Mouse (Mus musculus) layer of hippocampus, postnatal 36 days (tissue): Measurements from ENCODE around the gene Asic4. TPM values are rescaled to one million over a fixed set of nuclear protein-coding genes. Genes with fewer than 3 reads are reported as not detected.

Source experiments
- DNase-seq, 2 experiments: peaks; one replicate each; pipeline ENCODE4 v3.0.0; 2022
- total RNA-seq, 2 experiments: library from RNA; stranded (reverse); gene quantifications; 2 replicates each; pipeline ENCODE4 v1.2.3; 2021

The Asic4 gene
- total RNA-seq, 2 experiments from 2014 or later, result 6.5 to 7.4 TPM

GRCm38 (mm10) chr1:75443247-75444024 lies 6.8 kb upstream of the Asic4 start:
- DNase-seq, result no peak

GRCm38 (mm10) chr1:75444208-75444607 lies 6.0 kb upstream of the Asic4 start:
- DNase-seq, result no peak

DNA sequence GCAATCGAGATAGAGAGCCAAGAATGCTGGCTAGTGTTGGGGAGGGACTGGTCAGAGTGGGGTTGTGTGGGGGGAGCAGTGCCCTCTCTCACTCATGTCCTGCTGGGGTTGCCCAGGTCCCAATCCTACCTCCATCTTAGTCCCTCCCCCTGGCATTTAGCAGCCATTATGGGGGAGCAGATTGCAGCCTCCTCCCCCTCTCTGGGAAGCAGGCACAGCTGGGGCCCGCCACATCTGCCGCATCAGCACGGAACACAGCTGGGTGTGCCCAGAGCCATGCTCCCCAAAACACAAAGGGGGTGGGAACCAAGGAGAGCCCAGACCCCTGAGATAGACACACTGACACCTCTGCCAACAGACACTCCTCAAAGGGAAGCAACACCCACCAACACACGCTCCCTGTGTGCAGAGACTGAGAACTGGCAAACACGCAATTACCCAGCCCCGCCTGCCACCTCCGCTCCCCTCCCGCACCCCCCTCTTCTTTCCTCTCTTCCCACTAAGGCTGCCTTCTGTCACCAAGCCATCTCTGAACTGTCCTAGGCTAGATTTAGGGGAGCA lies 5.0 kb upstream of the Asic4 start:
- peak; percentile 66 to 68 for DNase-seq

GRCm38 (mm10) chr1:75445751-75446611 lies 4.3 kb upstream of the Asic4 start:
- peak; percentile 72 to 74 for DNase-seq

DNA sequence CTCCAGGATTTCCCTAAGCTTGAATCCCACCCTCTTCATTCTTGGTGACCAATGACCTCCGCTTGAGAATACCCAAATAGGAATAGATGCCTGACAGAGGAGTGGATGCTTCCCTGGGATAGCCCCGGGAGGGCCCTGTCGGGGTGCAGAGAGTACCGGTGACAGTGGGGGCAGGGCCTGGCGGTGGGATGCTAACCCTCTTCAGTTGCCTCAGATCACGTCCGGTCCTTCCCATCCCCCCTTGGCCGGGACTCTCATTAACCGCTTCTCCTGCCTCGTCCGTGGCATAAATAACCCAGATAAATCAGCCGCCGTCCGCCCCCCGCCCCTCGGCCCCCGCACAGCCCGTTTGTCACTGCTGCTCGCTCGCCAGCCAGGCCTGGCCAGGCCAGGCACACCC lies 3.6 kb upstream of the Asic4 start:
- no peak for DNase-seq

- DNase-seq, result no peak
Observed at GRCm38 (mm10) chr1:75447265-75448051, 2.8 kb upstream of the Asic4 start.

- DNase-seq, result no peak
Observed at GRCm38 (mm10) chr1:75448052-75448431, 2.2 kb upstream of the Asic4 start.

DNA sequence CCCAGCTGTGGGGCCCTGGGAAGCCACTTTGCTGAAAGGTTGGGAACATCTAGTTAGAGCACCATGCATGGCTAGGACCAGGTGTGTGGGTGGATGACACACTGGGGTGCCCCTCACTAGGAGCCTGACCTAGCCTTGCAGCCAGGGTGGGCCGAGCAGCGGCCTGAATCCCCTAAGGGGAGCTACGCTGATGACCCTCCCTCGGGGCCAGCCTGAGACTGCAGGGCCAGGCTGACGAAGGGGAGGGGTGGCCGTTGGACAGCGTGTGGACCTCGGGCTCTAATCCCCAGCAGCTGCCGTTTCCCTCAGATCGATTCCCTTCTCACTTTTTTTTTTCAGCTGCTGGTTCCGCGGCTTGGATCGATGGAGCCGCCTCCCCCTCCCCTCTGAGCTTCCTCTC lies 1.3 kb upstream of the Asic4 start:
- no peak for DNase-seq

DNA sequence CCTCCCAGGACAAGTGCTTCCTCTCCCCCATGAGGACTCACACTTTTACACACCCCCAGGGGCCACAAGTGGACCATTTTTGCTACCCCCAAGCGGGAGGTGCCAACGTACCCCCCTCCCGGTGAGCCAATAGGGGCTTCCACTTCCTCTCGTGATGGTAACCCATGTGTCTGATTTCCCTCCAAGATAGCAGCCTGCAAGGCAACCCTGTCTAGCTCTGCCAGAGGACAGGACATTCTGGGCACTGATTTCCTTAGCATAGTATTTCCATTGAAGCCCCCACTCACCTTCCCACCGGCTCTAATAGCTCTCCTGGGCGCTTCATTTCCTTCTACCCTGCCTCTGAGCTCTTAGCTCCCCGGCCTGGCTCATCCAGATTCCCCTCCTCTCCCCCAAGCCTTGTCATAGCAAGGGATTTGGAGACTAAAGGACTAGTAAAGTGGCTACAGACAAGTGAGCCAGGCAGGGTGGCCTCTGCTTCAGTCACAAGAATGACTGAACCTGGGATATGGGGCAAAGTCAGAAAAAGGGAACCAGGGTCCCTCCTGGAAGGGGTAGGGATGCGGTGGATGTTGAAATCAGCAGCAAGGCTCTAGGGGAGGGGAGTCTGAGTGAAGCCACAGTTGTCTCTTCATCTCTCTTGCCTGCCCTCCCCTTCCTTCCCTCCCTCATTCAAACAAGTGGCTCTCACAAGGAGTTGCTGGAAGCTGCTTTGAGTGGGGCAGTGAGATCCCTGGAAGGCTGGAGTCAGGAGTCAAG lies 680 bp upstream of the Asic4 start:
- DNase-seq, result no peak

GRCm38 (mm10) chr1:75451900-75452299 lies 1.7 kb downstream of the Asic4 start:
- DNase-seq, result no peak

- DNase-seq, result no peak
Observed at GRCm38 (mm10) chr1:75455433-75455832, 5.2 kb downstream of the Asic4 start.

- DNase-seq, result no peak
Observed at GRCm38 (mm10) chr1:75455948-75456347, 5.7 kb downstream of the Asic4 start.

DNA sequence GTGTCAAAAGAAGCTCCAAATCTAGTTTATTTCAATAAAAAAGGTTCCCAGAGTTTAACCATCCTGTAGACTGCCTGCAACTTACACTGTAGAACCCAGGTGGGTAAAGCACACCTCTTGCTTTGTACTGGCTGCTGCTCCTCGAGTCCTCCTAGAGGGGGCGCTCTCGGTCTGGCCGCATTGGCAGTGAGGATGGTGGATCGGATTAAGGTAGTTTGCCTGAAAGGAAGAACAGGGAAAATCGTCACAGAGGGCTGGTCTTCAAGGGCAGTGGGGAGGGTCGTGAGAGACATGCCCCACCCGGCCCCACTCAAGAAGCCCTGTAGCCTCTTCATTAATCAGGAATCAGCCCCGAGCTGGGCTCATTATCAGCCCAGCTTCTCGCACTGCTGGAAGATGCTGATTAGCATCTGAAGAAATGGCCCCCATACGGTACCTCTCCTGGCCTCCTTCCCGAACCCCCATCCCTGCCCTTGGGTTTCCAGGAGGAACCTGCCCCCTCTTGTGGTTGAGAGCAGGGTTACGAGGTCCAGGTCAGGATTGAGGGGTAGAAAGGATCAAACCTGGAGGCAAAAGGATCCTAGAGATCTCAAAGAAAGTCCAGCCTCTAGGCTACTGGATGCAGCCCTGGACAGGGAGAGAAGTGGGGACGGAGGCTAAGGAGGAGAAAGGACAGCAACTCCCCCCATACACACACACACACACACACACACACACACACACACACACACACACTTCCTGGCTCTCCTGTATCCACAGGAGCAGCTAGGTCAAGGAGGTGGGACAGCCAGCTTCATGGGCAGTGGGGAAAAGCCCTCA lies 6.7 kb downstream of the Asic4 start:
- DNase-seq, result no peak

GRCm38 (mm10) chr1:75457710-75458024 lies 7.4 kb downstream of the Asic4 start:
- DNase-seq, result no peak

- peak in 1 of 2 experiments; percentile 59 for DNase-seq
Observed at GRCm38 (mm10) chr1:75458025-75458788, 8.0 kb downstream of the Asic4 start.

- DNase-seq, result peak in 1 of 2 experiments; percentile 46
Observed at GRCm38 (mm10) chr1:75458789-75459684, 8.8 kb downstream of the Asic4 start.

DNA sequence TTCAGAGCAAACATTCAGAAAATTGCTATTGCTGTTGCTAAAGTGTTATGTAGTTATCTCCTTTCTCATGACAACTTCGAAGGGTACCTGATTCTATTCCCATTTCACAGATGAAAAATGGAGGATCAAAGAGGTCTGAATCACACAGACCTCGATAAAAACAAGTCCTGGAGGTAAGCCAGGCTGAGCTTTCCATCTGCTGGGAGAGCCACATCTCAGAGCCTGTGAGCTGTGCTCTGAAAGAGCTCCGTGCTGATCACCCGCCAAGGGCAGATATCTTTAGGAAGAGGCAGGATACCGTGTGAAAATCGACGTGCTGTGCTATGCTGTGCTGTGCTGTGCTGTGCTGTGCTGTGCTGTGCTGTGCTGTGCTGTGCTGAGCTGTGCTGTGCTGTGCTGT lies 10.1 kb downstream of the Asic4 start:
- no peak for DNase-seq

DNA sequence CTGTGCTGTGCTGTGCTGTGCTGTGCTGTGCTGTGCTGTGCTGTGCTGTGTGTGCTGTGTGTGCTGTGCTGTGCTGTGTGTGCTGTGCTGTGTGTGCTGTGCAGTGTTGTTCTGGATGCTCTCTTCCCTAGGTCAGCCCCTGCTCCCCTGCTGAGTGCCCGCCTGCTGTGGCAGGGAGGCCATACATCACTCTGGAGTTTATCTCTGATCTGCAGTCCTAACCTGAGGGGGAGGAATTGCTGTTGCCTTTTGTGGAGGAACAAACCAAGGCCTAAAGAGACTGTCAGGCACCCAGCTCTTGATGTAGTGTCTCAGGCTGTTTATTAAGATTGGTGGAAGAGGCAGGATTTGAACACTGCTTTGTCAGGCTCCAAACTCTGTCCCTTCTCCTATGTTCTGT lies 12.4 kb downstream of the Asic4 start:
- no peak for DNase-seq

DNA sequence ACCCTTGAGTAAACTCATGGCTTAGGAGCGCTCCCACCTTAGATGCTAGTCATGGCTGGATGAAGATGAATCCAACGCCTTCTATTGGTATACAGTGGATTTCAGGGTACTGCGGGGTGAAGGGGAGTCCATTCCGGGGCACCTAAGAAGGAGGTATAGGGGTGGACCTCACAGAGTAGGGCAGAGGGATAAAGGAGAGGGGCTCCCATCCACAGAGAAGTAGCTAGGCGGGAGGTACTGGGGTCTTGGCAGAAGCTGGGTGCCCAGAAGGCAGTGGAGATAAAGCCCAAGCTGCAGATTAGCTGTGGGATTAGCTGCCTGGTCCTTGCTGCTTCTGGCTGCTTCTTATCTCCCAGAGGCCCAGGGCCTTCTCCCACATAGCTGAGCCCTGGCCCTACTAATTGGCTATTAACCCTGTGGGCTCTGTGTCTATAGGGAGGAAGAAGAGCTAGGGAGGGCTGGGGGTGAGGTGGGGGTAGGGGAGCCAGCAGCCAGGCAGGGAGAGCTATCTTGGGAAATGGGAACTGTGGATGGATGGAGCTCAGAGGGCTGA lies 13.5 kb downstream of the Asic4 start:
- no peak for DNase-seq
